9 mouse cellular contexts compared by ENCODE assay signal in the genomic region with DNA sequence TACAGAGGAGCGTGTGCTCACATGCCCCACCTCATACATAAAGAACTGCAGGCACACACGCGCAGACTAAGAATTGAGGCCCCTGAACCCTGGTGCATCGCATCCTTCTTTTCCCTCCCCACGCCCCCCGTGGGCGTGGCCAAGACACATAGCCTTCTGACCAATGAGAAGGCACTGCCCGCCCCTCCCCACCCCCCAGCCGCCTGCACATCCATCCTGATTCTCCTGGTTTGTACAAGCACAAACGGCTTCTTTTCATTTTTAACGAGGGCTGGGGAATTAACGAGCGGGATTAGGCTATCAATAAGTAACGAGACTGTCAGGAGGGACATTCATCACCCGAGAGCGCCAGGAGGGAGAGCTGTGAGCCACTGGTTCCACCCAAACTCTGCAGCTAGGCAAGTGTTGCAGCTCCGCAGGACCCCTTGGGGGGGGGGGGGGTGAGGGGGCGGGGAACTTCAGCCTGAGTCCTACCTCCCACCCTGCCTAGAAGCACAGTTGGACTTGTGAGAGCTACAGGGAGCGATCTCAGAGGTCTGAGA. TPM values are rescaled to one million over a fixed set of nuclear protein-coding genes. Genes with fewer than 3 reads are reported as not detected.
DNase-seq lines count a peak whose midpoint lies in the region; ATAC-seq and TF ChIP-seq lines count a peak whose summit lies in the region.
"Had no signal": no experiment of that assay in that cellular context is flagged by ENCODE, and none has a peak within 500 bp of the region (broad histone marks: within the 10 kb centered on the region; RNA-seq: fewer than 3 reads in every experiment).

No protein-coding gene starts in this region.

- no peak overlapping the region for H3K9ac ChIP-seq in ES-Bruce4 (ENCODE audit: low read depth, poor library complexity, severe bottlenecking)
- peak overlapping the region; percentile 43; the same call in 1 of the 2 replicates for H3K9ac ChIP-seq in limb, embryonic 13.5 days

- TF ChIP-seq POLR2A in ES-Bruce4 (IDR thresholded peaks at IDR 0.05; ENCODE audit: insufficient read depth, low read length), result no peak

- CTCF ChIA-PET in Patski (lab: Charles Lee), result no interaction called here

- peak; percentile 40 for ATAC-seq in Patski
- ATAC-seq in limb, embryonic 13.5 days (ENCODE audit: low FRiP score, low read depth), result peak; percentile 84

- peak; percentile 53 for DNase-seq in Patski (ENCODE audit: low read depth, low spot score)
- DNase-seq in hindbrain, embryonic 10.5 days (ENCODE audit: low spot score), result peak; percentile 85
- DNase-seq in gastrocnemius, postnatal 4 days (ENCODE audit: low spot score in 2 of 2), result no peak
- no peak for DNase-seq in testis, postnatal 10 days (ENCODE audit: low spot score)
- DNase-seq in adrenal gland, adult (ENCODE audit: inconsistent age in 2 of 2, low spot score in 1 of 2), result no peak
- no peak for DNase-seq in cerebellum, postnatal 36 days

- H3K4me3 ChIP-seq in ES-Bruce4 (ENCODE audit: low read depth, low read length), result peak overlapping the region; percentile 40
- H3K4me3 ChIP-seq in hindbrain, embryonic 10.5 days, result peak overlapping the region; percentile 46
- H3K4me3 ChIP-seq in limb, embryonic 13.5 days, result peak overlapping the region; percentile 37

- no peaks in the 10 kb centered on the region for H3K27me3 ChIP-seq in ES-Bruce4 (ENCODE audit: control insufficient read depth, insufficient read depth, low read length, poor library complexity, severe bottlenecking)
- H3K27me3 ChIP-seq in Patski, result peaks cover 17% of the 10 kb centered on the region
- peaks cover 18% of the 10 kb centered on the region for H3K27me3 ChIP-seq in hindbrain, embryonic 10.5 days (ENCODE audit: insufficient read depth, poor library complexity, severe bottlenecking)
- H3K27me3 ChIP-seq in limb, embryonic 13.5 days, result peaks cover 11% of the 10 kb centered on the region

- WGBS in hindbrain, embryonic 10.5 days, result 1% methylated on average over 19 of the region's 19 CpGs
- WGBS in limb, embryonic 13.5 days, result under 1% methylated on average over 18 of the region's 19 CpGs

- in situ Hi-C loops in Patski (cut with MboI; ENCODE audit: low pct_unique_long_range_greater_than_20kb), result no loop called here

- no peaks in the 10 kb centered on the region for H3K9me3 ChIP-seq in ES-Bruce4 (replicated peaks; ENCODE audit: control insufficient read depth, insufficient read depth, low read length, poor library complexity, severe bottlenecking)
- no peaks in the 10 kb centered on the region for H3K9me3 ChIP-seq in hindbrain, embryonic 10.5 days
- H3K9me3 ChIP-seq in limb, embryonic 13.5 days, result no peaks in the 10 kb centered on the region

- no peak overlapping the region for H3K27ac ChIP-seq in ES-Bruce4 (ENCODE audit: insufficient read depth, low read length)
- peak overlapping the region; percentile 81 for H3K27ac ChIP-seq in hindbrain, embryonic 10.5 days
- H3K27ac ChIP-seq in limb, embryonic 13.5 days, result no peak overlapping the region

- H3K36me3 ChIP-seq in ES-Bruce4 (ENCODE audit: control insufficient read depth, insufficient read depth, low read length, poor library complexity, severe bottlenecking), result no peaks in the 10 kb centered on the region
- H3K36me3 ChIP-seq in hindbrain, embryonic 10.5 days, result no peaks in the 10 kb centered on the region
- no peaks in the 10 kb centered on the region for H3K36me3 ChIP-seq in limb, embryonic 13.5 days

- TF ChIP-seq CTCF in ES-Bruce4 (IDR thresholded peaks at IDR 0.05; ENCODE audit: low read depth, low read length), result no peak
- no peak for TF ChIP-seq CTCF in Patski (IDR thresholded peaks at IDR 0.05)

- H3K4me2 ChIP-seq in limb, embryonic 13.5 days (replicated peaks), result peak overlapping the region; percentile 67

- peaks cover 5% of the 10 kb centered on the region for H3K4me1 ChIP-seq in ES-Bruce4 (ENCODE audit: control insufficient read depth, insufficient read depth, low read length)
- H3K4me1 ChIP-seq in hindbrain, embryonic 10.5 days (replicated peaks), result peaks cover 46% of the 10 kb centered on the region
- peaks cover 23% of the 10 kb centered on the region for H3K4me1 ChIP-seq in limb, embryonic 13.5 days

- POLR2A ChIA-PET in Patski (lab: Charles Lee), result interaction anchor here (0.6 to 1.0 kb wide), 2 partner anchors 50 to 66 kb away, joined by 3 to 4 read pairs; no protein-coding TSS in a partner anchor

- no peak for TF ChIP-seq EP300 in ES-Bruce4 (IDR thresholded peaks at IDR 0.05; ENCODE audit: insufficient read depth, low read depth, low read length)

RNA-seq across cellular contexts. Expression of a gene that starts 24.9 kb away (rescaled TPM):
- polyA plus RNA-seq in ES-Bruce4 (2011; ENCODE audit: insufficient read depth, insufficient read length, low read depth, missing spikeins), result 4.1 and 4.9 TPM in 2 replicates
- polyA plus RNA-seq in Patski (2021), result 4.1 TPM
- 0.98 and 1.5 TPM in 2 replicates for polyA plus RNA-seq in hindbrain, embryonic 10.5 days (2016; fragmentation: Nextera tagmentation; extraction: Ambion mirVana)
- 0.69 and 1.1 TPM in 2 replicates for polyA plus RNA-seq in limb, embryonic 13.5 days (2015; fragmentation: Nextera tagmentation; extraction: Ambion mirVana)
- 1 to 10 TPM; 6.2 to 6.9 TPM for total RNA-seq in gastrocnemius, postnatal 4 days (2021)

RNA-seq across cellular contexts. Expression of a gene that starts 43.5 kb away (rescaled TPM):
- not detected in 2 replicates for polyA plus RNA-seq in ES-Bruce4 (2011; ENCODE audit: insufficient read depth, insufficient read length, low read depth, missing spikeins)
- 0.06 TPM for polyA plus RNA-seq in Patski (2021)
- 1.9 and 2.0 TPM in 2 replicates for polyA plus RNA-seq in hindbrain, embryonic 10.5 days (2016; fragmentation: Nextera tagmentation; extraction: Ambion mirVana)
- 0.25 and 0.37 TPM in 2 replicates for polyA plus RNA-seq in limb, embryonic 13.5 days (2015; fragmentation: Nextera tagmentation; extraction: Ambion mirVana)
- 1 to 10 TPM in 1 of 2 experiments, under 1 TPM in 1; 0.49 to 1.2 TPM for total RNA-seq in gastrocnemius, postnatal 4 days (2021)
- total RNA-seq: liver, adult 2 months had no signal
- polyA plus RNA-seq: liver, adult 2 months had no signal

Comparison
In these comparisons a context has a peak if more than half of its experiments do, and no peak if none do; other contexts are left out.
1. DNase-seq: peak in Patski (single experiment) and hindbrain, embryonic 10.5 days (single experiment); none in gastrocnemius, postnatal 4 days (0 of 2), testis, postnatal 10 days (single experiment), adrenal gland, adult (0 of 2) and cerebellum, postnatal 36 days (0 of 2).
2. Peak in every context shown above with its lines, with median percentiles within 50 percentile points of each other: H3K4me3 ChIP-seq.